Mouse (Mus musculus): ENCODE measurements around the gene Aim2. TPM values are rescaled to one million over a fixed set of nuclear protein-coding genes. Genes with fewer than 3 reads are reported as not detected.

Aim2 gene
- 54.1 TPM for polyA plus RNA-seq (2017; shearing (Covaris generic))

GRCm38 (mm10) chr1:173350372-173350957, at the start of gene Aim2:
Aim2 (plus strand) TSS chr1:173350879.

DNA sequence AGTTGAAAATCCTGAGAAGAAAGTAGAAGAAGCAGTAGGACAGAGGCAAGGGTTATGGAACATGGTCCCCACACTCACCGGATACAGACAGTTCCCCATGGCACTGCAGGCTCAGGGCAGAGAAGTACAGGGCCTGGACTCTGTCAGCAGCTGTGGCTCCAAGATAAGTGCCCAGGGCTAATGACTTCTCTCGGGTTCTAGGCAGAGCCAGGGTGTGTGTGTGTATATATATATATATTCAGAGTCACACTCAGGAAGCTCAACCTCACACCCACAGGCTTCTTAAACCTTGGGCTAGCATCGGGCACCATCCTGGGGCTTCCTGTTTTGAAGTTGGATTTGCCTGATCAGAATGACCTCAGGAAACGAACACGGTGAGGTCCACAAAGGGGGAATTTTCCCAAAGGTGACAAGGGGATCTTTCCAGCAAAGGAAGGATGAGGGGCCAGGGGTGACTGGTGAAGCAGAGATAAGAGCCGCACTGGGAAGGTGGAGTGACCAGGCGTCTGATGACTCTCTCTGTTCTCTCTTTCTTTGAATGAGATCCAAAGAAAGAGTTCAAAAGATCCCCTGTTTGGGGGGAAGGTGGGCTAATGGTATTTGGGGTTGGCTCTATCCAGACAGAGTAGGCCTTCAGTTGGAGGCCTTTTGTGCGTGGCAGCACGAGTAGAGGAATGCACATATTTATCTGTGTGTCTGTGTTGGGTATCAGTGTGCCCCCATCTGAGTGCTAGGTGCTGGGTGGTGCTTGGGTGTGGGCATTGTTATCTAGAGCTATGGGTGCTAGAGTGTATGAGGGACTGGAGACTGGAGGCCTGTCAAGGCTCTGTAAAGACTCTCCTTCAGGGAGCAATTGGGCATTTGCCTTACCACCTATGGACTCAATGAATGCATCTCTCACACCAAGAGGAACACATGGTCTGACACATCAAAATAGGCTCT, 17.1 kb upstream of the Aim2 start, which contains the start of gene Ackr1:
Ackr1 (minus strand) TSS at position 439 of the 942 bp plus-strand sequence.

GRCm38 (mm10) chr1:173367356-173368046, 16.8 kb downstream of the Aim2 start, which contains the start of gene Cadm3:
Cadm3 (minus strand) TSS chr1:173367695.

GRCm38 (mm10) chr1:173490812-173491480, 140.3 kb downstream of the Aim2 start, which contains the start of gene Ifi206:
Ifi206 (minus strand) TSS chr1:173491041.

Other genes starting within 250 kb of the Aim2 start
- not detected for gene Olfr1408, start 213.5 kb upstream of the Aim2 start, polyA plus RNA-seq (2017; shearing (Covaris generic))
- 0.10 TPM for gene Olfr1406, start 160.2 kb upstream of the Aim2 start, polyA plus RNA-seq (2017; shearing (Covaris generic))
- gene Olfr218, start 153.1 kb upstream of the Aim2 start, polyA plus RNA-seq (2017; shearing (Covaris generic)): not detected
- gene Olfr1404, start 138.5 kb upstream of the Aim2 start, polyA plus RNA-seq (2017; shearing (Covaris generic)): not detected
- gene Fcer1a, start 123.7 kb upstream of the Aim2 start, polyA plus RNA-seq (2017; shearing (Covaris generic)): not detected
- not detected for gene Olfr418, start 84.9 kb upstream of the Aim2 start, polyA plus RNA-seq (2017; shearing (Covaris generic))
- gene Mptx2, start 73.1 kb upstream of the Aim2 start, polyA plus RNA-seq (2017; shearing (Covaris generic)): not detected
- not detected for gene Ackr1, start 17.1 kb upstream of the Aim2 start, polyA plus RNA-seq (2017; shearing (Covaris generic))
- gene Cadm3, start 16.8 kb downstream of the Aim2 start, polyA plus RNA-seq (2017; shearing (Covaris generic)): 0.12 TPM
- 140 TPM for gene Ifi206, start 140.2 kb downstream of the Aim2 start, polyA plus RNA-seq (2017; shearing (Covaris generic))
- gene Ifi214, start 185.1 kb downstream of the Aim2 start, polyA plus RNA-seq (2017; shearing (Covaris generic)): 39.2 TPM
- gene Ifi213, start 248.4 kb downstream of the Aim2 start, polyA plus RNA-seq (2017; shearing (Covaris generic)): 107 TPM